Mouse (Mus musculus) stomach, postnatal 0 days (tissue): ENCODE results near the gene Nap1l4. TPM values are rescaled to one million over a fixed set of nuclear protein-coding genes. Genes with fewer than 3 reads are reported as not detected.

ENCODE experiments used
- ATAC-seq: fragments of 200-750 bp; cut with Nextera tagmentation; 2 replicates; pipeline ENCODE4 v1.8.0; 2017; ENCODE audit not compliant: low FRiP score, low TSS enrichment
- DNase-seq: peaks from one replicate; pipeline ENCODE4 v3.0.0-alpha.2; 2016; ENCODE audit warnings: low spot score
- H3K27ac ChIP-seq: fragments of 300-500 bp; sonication (generic); replicated peaks from 2 replicates; pipeline ENCODE4 v1.5.1; 2014; ENCODE audit warnings: mild to moderate bottlenecking, control low read depth
- H3K27me3 ChIP-seq: fragments of 300-500 bp; sonication (generic); 2 replicates; pipeline ENCODE4 v1.6.1; 2014; ENCODE audit warnings: low read length; ENCODE audit not compliant: control insufficient read depth, insufficient read depth
- H3K36me3 ChIP-seq: fragments of 300-500 bp; sonication (generic); 2 replicates; pipeline ENCODE4 v1.6.1; 2014; ENCODE audit warnings: low read length, mixed read lengths; ENCODE audit not compliant: control insufficient read depth, insufficient read depth
- H3K4me1 ChIP-seq: fragments of 300-500 bp; sonication (generic); replicated peaks from 2 replicates; pipeline ENCODE4 v1.6.1; 2014; ENCODE audit warnings: antibody characterized with exemption; ENCODE audit not compliant: control insufficient read depth, insufficient read depth
- H3K4me2 ChIP-seq: fragments of 300-500 bp; sonication (generic); replicated peaks from 2 replicates; pipeline ENCODE4 v1.6.1; 2014; ENCODE audit warnings: low read depth, mild to moderate bottlenecking, control low read depth, moderate library complexity
- H3K4me3 ChIP-seq: fragments of 300-500 bp; sonication (generic); 2 replicates; pipeline ENCODE4 v1.5.1; 2014; ENCODE audit warnings: low read depth, low read length, control low read depth
- H3K9ac ChIP-seq: fragments of 300-500 bp; sonication (generic); 2 replicates; pipeline ENCODE4 v1.6.1; 2014; ENCODE audit warnings: mild to moderate bottlenecking, low read length, control low read depth, mixed read lengths
- H3K9me3 ChIP-seq: fragments of 300-500 bp; sonication (generic); 2 replicates; pipeline ENCODE4 v1.6.1; 2016; ENCODE audit warnings: low read length; ENCODE audit not compliant: control insufficient read depth
- CTCF ChIP-seq: IDR thresholded peaks from 2 replicates; pipeline ENCODE4 v1.5.1; 2016; ENCODE audit warnings: antibody characterized with exemption, low read depth, mild to moderate bottlenecking, moderate library complexity
- EP300 ChIP-seq: optimal IDR thresholded peaks from 2 replicates; pipeline ENCODE3; 2016; ENCODE audit warnings: antibody characterized with exemption
- WGBS: fragments of 180-500 bp; shearing (Covaris S2); extraction: QIAGEN DNeasy Blood & Tissue Kit; methylation state at CpG from one replicate; pipeline ENCODE4 v1.1.7; 2014; 5-methylcytosine and 5-hydroxymethylcytosine counted together
- polyA plus RNA-seq: library from polyadenylated mRNA; unstranded; fragments of >200 nt; fragmentation: Nextera tagmentation; extraction: Ambion mirVana; gene quantifications from 2 replicates; pipeline ENCODE4 v1.2.1, GENCODE M21; 2015

The Nap1l4 gene
- polyA plus RNA-seq, 1 experiment from 2014 or later: 98.5 TPM

DNA sequence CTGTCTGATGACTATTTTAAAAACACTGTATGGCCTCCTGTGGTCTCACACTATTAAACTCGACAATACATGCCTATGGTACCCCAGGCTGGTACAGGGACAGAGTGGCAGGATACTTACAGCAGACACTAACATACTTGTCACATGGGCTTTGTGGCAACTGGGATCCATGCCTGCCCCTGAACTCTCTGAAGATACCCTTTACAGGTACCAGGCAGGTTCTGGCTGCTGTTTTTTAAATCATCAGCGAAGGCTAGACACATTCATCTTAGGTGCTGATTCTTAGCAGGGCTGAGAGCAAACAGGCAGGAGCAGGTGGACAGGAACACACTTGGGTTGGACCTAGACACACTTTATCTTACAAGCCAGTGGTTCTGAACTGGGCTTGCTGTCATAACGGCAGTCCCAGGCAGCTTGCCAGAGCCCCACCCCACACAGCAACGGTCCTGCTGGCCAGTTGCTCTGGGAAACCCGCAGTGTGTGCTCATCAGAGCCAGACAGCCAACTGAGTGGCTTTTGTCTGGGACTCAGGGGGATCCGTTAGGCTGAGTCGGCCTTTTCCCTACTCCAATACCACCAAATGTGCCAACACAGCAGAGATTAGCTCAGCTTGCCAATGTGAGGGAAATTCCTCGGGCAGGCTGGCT lies 8.2 kb upstream of the Nap1l4 start:
- H3K4me2 ChIP-seq: no peak overlapping the region
- TF ChIP-seq EP300: no peak
- no peak for TF ChIP-seq CTCF
- H3K4me3 ChIP-seq: no peak overlapping the region
- H3K27ac ChIP-seq: no peak overlapping the region
- no peaks in the 10 kb centered on the region for H3K27me3 ChIP-seq
- no peaks in the 10 kb centered on the region for H3K4me1 ChIP-seq
- DNase-seq: peak; percentile 38
- ATAC-seq: peak; percentile 18; the same call in 1 of the 2 replicates
- no peaks in the 10 kb centered on the region for H3K9me3 ChIP-seq
- H3K9ac ChIP-seq: no peak overlapping the region
- 66% methylated on average over 8 of the region's 8 CpGs for WGBS
- peaks cover 30% of the 10 kb centered on the region for H3K36me3 ChIP-seq

DNA sequence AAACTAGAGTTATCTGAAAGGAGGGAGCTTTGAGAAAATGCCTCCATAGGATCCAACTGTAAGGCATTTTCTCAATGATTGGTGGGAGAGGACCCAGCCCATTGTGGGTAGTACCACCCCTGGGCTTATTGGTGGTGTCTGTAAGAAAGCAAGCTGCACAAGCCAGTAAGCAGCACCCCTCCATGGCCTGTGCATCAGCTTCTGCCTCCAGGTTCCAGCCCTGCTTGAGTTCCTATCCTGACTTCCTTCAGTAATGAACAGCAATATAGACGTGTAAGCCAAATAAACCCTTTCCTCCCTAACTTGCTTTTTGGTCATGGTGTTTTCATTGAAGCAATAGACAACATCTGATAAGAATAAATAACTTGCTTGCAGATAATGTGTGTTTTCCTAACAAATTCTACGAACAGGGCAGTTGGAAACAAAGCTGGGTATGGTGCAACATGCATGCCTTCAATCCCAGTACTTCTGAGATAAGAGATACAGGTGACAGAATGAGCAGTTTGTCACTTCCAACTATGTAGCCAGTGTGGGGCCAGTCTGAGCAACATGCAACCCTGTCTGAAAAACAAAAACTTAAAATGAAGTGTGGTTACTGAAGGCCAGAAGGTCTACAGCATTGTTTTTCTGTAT lies 798 bp upstream of the Nap1l4 start:
- ATAC-seq (0 out of 2 replicates have a peak, but pooled peaks have one; percentile 1), DNase-seq (no peak)
- Histone ChIP-seq H3K4me2 (peak overlapping the region; percentile 75), H3K27ac (peak overlapping the region; percentile 86), H3K9ac (peak overlapping the region; percentile 70), H3K9me3 (no peaks in the 10 kb centered on the region), H3K4me1 (0 out of 2 replicates have a peak, but pooled peaks cover 2% of the 10 kb centered on the region), H3K27me3 (no peaks in the 10 kb centered on the region), H3K36me3 (no peaks in the 10 kb centered on the region), H3K4me3 (peak overlapping the region; percentile 94)
- 23% methylated on average over 2 of the region's 2 CpGs for WGBS
- TF ChIP-seq EP300 (no peak), CTCF (no peak)

DNA sequence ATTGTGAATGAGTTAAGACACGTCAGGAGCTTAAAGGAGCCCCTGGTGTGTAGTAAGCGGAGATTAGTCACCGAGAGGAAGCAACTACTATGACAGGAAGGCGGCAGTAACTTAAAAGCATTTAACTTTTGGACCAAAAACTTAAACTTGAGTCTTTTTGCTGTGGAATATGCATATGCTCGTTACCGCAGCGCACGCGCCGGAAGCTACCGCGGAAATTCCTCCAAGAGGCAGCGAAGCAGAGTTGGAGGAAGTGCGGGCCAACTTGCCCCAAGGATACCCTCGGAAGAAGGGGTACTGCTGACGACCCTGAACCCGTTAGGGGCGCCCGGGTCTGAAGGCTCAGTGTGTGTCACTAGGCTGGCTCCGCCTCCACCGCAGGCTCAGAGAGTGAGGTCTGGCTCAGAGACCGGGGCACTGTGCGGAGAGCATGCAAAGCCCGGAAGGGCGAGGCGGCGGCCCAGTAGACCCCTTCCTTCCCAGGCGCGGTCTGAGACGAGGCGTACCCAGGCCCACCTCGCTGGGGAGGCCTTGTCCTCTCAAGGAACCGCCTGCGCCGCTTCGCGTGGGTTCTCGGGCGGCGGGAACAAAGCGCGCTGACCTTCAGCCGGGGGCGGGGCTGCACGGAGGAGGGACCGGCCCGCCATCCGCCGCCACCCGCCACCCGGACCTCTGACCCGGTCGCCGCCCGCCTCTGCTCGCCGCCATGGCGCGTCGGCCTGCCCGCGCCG lies 510 bp downstream of the Nap1l4 start:
- under 1% methylated on average over 42 of the region's 63 CpGs for WGBS
- H3K36me3 ChIP-seq: no peaks in the 10 kb centered on the region

DNA sequence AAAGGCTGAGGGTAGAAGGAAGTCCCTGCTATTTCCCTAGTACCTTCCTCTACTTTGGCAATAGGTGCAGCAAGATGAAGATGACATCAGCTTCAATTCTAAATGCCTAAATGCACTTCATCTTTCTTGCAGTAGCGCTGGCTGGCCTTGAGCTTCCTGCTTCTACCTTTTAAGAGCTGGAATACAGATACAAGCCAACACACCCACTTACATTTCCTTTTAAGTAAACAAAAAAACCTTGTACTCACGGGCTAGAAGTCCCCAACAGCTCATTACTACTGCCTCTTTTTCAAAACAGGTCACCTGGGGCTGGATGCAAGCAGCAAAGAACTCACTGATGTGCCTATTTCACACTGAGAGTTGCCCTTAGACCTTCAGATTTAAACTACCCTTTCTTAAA lies 2.4 kb downstream of the Nap1l4 start:
- Histone ChIP-seq H3K9me3 (no peaks in the 10 kb centered on the region), H3K4me3 (no peak overlapping the region), H3K9ac (no peak overlapping the region), H3K27ac (no peak overlapping the region), H3K4me2 (no peak overlapping the region), H3K36me3 (no peaks in the 10 kb centered on the region), H3K27me3 (no peaks in the 10 kb centered on the region), H3K4me1 (0 out of 2 replicates have a peak, but pooled peaks cover 2% of the 10 kb centered on the region)
- DNase-seq: no peak
- 21% methylated on average over 2 of the region's 2 CpGs for WGBS
- no peak for ATAC-seq
- no peak for TF ChIP-seq CTCF
- no peak for TF ChIP-seq EP300

More for the DNA sequence above, 510 bp downstream of the Nap1l4 start:
- Histone ChIP-seq H3K27me3 (no peaks in the 10 kb centered on the region), H3K4me2 (peak overlapping the region; percentile 75), H3K4me3 (peak overlapping the region; percentile 94), H3K9me3 (no peaks in the 10 kb centered on the region), H3K9ac (peak overlapping the region; percentile 90), H3K27ac (peak overlapping the region; percentile 97), H3K4me1 (0 out of 2 replicates have a peak, but pooled peaks cover 2% of the 10 kb centered on the region)
- DNase-seq (no peak), ATAC-seq (peak; percentile 86)
- TF ChIP-seq EP300: no peak
- no peak for TF ChIP-seq CTCF

DNA sequence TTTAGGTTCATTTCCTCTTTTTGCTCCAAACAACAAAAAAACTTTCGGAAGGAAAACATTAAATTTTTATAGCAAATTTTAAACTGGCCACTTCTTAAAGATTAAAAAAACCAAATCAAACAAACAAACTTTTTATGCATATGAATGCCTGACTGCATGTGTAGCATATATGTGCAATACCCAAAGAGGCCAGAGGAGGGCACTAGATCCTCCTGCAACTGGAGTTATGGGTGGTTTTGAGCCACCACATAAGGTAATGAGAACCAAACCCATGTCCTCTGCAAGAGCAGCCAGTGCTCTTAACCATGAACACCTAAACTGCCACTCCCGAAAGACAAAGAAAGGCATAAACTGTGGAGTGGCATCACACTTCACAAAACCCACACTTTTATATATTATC lies 4.5 kb downstream of the Nap1l4 start:
- 95% methylated on average over 2 of the region's 2 CpGs for WGBS
- Histone ChIP-seq H3K27ac (no peak overlapping the region), H3K9ac (no peak overlapping the region), H3K9me3 (no peaks in the 10 kb centered on the region), H3K4me3 (no peak overlapping the region), H3K36me3 (0 out of 2 replicates have a peak, but pooled peaks cover 2% of the 10 kb centered on the region), H3K27me3 (no peaks in the 10 kb centered on the region), H3K4me1 (0 out of 2 replicates have a peak, but pooled peaks cover 2% of the 10 kb centered on the region), H3K4me2 (no peak overlapping the region)
- TF ChIP-seq EP300: no peak
- TF ChIP-seq CTCF: peak; percentile 75
- DNase-seq (peak; percentile 38), ATAC-seq (no peak)
